Mouse (Mus musculus) lung, postnatal 25 days (tissue): ENCODE data around the gene Slc35f4.

Experiments
- DNase-seq: peaks from one replicate; pipeline ENCODE4 v3.0.0; 2022; ENCODE audit warnings: low spot score

Gene Slc35f4

GRCm38 (mm10) chr14:49525931-49526291 lies at the start of gene Slc35f4:
Gene Slc35f4 (minus strand): TSS chr14:49526046.
- DNase-seq, result no peak

DNA sequence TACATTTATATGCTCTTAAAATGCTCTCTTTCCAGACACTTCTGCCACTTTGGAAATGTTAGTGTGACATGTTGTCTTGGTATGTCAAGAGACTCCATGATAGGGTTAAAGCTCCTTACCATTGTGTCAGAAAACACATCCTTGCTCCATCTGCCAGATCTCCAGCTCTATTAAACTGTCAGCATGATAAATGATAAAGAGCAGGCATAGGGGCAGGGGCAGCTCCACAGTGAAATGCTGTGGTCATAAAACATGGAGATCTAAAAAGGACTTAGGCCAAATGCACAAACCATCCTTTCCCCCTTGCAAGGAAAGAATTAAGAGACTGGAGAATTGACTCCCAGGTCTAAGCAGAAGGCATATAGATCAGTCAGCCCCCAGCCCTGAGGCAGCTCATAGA lies 42.5 kb upstream of the Slc35f4 start:
- no peak for DNase-seq

GRCm38 (mm10) chr14:49560706-49561105 lies 34.9 kb upstream of the Slc35f4 start:
- DNase-seq, result no peak

- peak; percentile 3 for DNase-seq
These were observed 14.3 kb upstream of the Slc35f4 start for GRCm38 (mm10) chr14:49540104-49540503.

DNA sequence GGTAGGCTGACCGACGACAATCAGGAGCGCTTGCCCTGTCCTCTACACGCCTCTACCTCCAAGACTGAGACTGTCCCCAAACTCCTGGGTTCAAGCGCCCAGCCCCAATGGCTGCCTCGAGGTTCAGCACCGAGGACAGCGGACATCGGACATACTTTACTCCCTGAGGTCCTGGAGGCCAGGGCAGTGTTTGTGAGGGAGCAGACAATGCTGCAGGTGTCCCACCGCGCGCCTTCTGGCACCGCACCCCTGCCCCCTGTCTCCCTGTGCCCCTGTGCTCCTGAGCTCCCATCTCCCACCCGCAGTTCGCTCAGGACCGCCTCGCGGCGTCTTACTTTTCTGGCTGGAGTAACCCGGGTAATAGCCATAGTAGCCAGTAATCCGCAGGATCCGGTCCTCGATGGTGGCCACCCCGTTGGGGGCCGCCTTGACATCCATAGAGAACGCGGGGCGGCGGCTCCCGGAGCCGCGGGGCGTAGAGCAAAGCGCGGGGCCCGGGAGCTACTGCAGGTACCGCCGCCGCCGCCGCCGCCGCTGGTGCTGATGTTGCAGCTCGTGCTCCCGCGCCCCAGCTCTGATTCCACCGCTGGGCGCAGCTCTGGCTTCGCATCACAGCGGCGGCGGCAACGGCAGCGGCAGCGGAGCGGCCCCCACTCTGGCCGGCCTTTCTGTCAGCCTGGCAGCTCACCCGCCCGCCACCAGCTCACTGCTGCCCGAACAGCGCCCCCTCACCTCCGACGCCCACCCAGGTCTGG lies 493 bp downstream of the Slc35f4 start:
- peak; percentile 38 for DNase-seq

GRCm38 (mm10) chr14:49524665-49525064 lies 1.2 kb downstream of the Slc35f4 start:
- no peak for DNase-seq

- no peak for DNase-seq
These were observed 10.7 kb downstream of the Slc35f4 start for GRCm38 (mm10) chr14:49515096-49515665.

DNA sequence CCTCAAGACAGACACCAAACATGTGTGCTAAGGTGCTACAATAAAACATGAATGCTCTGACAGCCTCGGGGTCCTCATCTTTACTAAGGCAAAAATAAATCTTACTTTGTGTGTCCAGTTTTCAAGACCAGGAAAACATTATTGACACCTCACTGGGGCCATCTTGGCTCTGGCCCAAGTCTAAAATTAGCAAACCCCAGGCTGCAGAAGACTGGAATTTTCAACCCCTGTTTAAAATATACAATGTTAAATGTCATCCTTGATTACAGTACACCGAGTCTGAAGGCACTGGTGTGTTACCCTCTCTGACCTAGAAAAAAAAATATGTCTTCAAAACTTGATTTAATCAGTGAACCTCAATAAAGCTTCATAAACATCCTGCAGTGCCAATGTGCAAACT lies 11.7 kb downstream of the Slc35f4 start:
- no peak for DNase-seq

- no peak for DNase-seq
These were observed 30.7 kb downstream of the Slc35f4 start for GRCm38 (mm10) chr14:49495192-49495591.

GRCm38 (mm10) chr14:49493793-49494192 lies 32.1 kb downstream of the Slc35f4 start:
- no peak for DNase-seq

DNA sequence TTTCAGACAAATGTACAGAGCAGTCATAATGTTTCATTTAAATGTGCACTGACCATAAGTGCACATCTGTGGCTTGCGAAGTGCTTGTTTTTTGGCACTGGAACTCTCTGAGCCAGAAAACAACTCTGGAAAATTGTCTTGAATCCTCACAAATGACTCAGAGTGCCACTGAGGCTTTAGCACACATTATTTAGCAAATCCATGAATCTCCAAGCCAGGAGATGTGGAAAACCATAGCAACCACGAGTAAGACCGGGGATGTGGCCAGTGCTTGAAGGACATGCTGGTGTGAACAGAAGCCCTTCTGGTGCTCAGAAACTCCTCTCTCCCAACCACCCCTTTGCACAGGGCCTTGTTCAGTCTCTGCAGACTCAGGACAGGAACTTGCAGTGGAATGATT lies 33.3 kb downstream of the Slc35f4 start:
- DNase-seq, result no peak

GRCm38 (mm10) chr14:49476602-49477001 lies 49.2 kb downstream of the Slc35f4 start:
- DNase-seq, result no peak

- no peak for DNase-seq
These were observed 64.1 kb downstream of the Slc35f4 start for GRCm38 (mm10) chr14:49461761-49462160.

DNA sequence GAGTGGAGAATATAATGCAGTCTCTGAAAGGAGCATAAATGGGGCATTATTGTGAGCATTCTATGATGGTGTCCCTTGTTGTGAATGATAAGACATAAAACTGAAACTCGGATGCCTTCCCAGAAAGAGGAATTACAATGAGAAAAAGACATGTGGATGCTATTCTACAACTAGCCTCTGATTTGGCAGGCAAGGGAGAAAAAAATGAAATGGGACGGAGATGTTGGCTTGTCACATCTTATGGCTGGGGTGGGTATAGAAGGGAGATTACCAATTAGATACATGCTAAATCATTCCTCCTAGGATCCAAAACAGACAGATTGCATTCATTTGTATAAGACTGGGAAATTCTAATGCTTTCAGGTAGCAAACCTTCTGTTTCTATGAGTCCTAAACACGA lies 65.0 kb downstream of the Slc35f4 start:
- no peak for DNase-seq

DNA sequence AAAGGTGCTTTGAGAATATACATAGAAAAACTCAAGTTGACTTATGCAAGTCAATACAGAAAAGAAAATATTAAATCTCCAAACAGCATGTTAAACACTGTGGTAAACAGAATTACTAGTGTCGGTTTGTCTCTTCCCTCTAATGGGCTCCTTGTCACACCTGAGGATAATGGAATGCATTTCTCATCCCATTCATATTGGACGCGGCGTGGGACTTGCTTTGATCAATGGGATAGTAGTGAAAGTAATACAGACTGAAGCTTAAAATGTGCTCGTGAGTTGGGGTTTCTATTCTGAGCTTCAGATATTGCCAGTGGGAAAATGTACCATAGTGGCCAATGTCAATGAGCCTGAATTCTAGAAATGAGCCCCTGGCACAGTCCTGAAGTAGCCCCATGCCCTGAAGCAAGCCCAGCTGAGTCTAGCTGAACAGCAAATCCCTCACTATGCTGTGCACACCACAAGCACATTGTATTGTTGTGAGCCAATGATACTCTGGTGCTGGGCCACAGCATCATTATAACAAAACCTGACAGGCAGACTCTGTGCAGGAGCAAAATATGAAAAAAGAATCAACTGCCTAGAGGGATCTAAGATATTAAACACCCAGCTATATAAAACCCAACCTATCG lies 71.4 kb downstream of the Slc35f4 start:
- DNase-seq, result no peak

- DNase-seq, result no peak
These were observed 72.1 kb downstream of the Slc35f4 start for GRCm38 (mm10) chr14:49453782-49454181.

DNA sequence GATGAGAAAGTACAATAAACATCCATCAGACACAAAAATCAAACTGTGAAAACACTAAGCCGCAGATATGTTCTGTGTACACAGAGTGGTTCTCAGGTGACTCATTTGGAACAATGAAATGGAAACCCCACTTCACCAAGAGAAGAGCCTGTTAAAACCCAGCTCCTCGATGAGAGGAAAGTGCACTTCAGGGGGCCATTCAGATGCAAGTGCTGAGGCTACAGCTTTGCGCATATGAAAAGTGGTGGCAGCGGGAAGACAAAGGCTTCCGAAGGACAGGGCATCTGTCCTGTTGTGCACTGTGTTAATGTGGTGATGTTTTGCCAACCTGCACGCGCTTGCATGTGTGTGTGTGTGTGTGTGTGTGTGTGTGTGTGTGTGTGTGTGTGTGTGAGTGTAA lies 78.2 kb downstream of the Slc35f4 start:
- DNase-seq, result peak; percentile 21

GRCm38 (mm10) chr14:49446461-49446860 lies 79.4 kb downstream of the Slc35f4 start:
- no peak for DNase-seq

DNA sequence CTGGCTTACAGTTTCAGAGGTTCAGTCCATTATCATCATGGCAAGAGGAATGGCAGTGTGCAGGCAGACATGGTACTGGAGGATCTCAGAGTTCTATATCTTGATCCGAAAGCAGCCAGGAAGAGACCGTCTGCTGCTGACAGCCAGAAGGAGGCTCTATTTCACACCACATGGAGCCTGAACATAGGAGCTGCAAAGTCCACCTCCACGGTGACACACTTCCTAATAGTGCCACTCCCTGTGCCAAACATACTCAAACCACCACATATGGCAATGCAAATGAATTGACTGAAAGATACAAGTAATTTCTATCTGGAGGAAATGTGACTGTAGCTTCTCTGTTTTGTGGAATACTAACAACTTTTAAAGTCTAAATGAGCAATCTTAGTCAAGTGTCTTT lies 89.0 kb downstream of the Slc35f4 start:
- DNase-seq, result no peak

GRCm38 (mm10) chr14:49431821-49432220 lies 94.0 kb downstream of the Slc35f4 start:
- no peak for DNase-seq

DNA sequence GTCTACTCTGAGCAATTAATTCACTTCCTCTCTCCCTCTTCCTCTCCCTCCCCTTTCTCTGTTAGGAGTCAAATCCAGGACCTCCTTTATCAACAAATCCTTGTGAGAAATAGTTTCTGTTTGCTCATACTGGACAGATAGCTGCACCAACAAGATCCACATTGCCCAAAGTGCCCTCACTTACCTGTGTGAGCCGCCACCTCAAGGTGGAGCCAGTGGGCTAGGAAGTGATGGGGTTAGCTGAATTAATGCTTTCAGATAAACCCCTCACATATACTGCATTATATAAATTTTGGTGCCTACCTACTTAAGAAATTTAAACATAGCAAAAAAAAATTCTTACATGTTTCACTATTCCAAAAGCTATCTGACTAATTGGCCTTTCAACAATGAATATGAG lies 133.4 kb downstream of the Slc35f4 start:
- no peak for DNase-seq

DNA sequence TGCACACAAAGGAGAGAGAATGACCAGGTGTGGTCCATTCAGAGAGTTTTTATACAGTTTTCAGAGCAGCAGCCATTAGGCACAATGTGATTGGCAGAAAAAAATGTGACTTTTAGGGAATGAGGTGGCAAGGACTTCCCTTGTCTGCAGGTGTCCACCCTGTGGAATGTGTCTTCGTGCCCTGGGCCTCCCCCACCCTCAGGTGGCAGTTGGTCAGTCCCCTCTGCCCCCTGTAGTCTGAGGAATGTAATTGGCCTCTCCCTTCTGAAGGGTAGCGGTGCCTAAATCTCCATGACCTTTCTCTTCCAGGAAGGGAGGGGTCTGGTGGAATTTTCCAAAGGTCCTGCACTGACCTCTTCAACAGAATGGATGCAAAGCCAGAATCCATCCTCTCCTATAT lies 163.7 kb downstream of the Slc35f4 start:
- DNase-seq, result no peak

- no peak for DNase-seq
These were observed 170.3 kb downstream of the Slc35f4 start for GRCm38 (mm10) chr14:49355561-49355960.

DNA sequence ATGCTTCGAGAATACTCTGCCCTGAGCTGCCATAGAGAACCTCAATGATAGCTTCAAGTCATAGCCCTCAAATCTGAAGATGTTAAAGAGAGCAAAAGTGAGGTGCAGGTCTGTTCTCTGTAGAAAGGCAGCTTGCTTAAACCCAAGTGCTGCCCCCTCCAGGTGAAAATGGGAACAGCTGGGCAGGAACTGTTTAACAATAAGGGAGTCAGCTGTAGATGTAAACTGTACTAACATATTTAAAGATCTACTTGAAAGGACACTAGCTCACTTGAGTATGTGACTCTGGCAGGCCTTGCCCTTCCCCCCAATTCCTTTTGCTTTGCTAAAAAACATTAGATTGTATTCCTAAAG lies 177.0 kb downstream of the Slc35f4 start:
- DNase-seq, result peak; percentile 10
